Mouse (Mus musculus): Measurements from ENCODE around the gene Tap1.

GRCm38 (mm10) chr17:34196941-34197894 lies 9.9 kb downstream of the Tap1 start, which contains the start of gene Psmb8:
- TF ChIP-seq POLR2AphosphoS5 (IDR thresholded peaks at IDR 0.05; ENCODE audit: insufficient replicate concordance, low read depth, low read length), result no peak
- no peak for TF ChIP-seq TAL1 (conservative IDR thresholded peaks at IDR 0.05; ENCODE audit: low read depth, low read length)
- no peak for TF ChIP-seq CTCF (IDR thresholded peaks at IDR 0.05; ENCODE audit: low read depth, low read length)
